Mouse (Mus musculus) lung, postnatal 0 days (tissue): Measurements from ENCODE around the gene Mapk14. TPM values are rescaled to one million over a fixed set of nuclear protein-coding genes. Genes with fewer than 3 reads are reported as not detected.

Experiments used
- ATAC-seq: fragments of 200-750 bp; cut with Nextera tagmentation; 2 replicates; pipeline ENCODE4 v1.8.0; 2017; ENCODE audit warnings: moderate library complexity
- DNase-seq: peaks from one replicate; pipeline ENCODE4 v3.0.0-alpha.2; 2016; ENCODE audit warnings: low spot score
- H3K27ac ChIP-seq: fragments of 300-500 bp; sonication (generic); 2 replicates; pipeline ENCODE4 v1.5.1; 2014; ENCODE audit warnings: antibody characterized with exemption, mild to moderate bottlenecking, low read length, mixed read lengths
- H3K27me3 ChIP-seq: fragments of 300-500 bp; sonication (generic); replicated peaks from 2 replicates; pipeline ENCODE4 v1.6.1; 2014; ENCODE audit warnings: low read length, mixed read lengths; ENCODE audit not compliant: insufficient read depth
- H3K36me3 ChIP-seq: fragments of 300-500 bp; sonication (generic); 2 replicates; pipeline ENCODE4 v1.6.1; 2014; ENCODE audit warnings: low read length, mixed read lengths; ENCODE audit not compliant: insufficient read depth
- H3K4me1 ChIP-seq: fragments of 300-500 bp; sonication (generic); 2 replicates; pipeline ENCODE4 v1.6.1; 2014; ENCODE audit warnings: antibody characterized with exemption, low read depth, low read length, mixed read lengths; ENCODE audit not compliant: insufficient read depth
- H3K4me2 ChIP-seq: fragments of 300-500 bp; sonication (generic); replicated peaks from 2 replicates; pipeline ENCODE4 v1.6.1; 2014; ENCODE audit warnings: low read depth, mild to moderate bottlenecking, low read length, moderate library complexity, mixed read lengths
- H3K4me3 ChIP-seq: fragments of 300-500 bp; sonication (generic); 2 replicates; pipeline ENCODE4 v1.5.1; 2014; ENCODE audit warnings: low read depth, low read length
- H3K9ac ChIP-seq: fragments of 300-500 bp; sonication (generic); replicated peaks from 2 replicates; pipeline ENCODE4 v1.6.1; 2014; ENCODE audit warnings: low read depth, mild to moderate bottlenecking
- H3K9me3 ChIP-seq: fragments of 300-500 bp; sonication (generic); 2 replicates; pipeline ENCODE4 v1.6.1; 2016; ENCODE audit warnings: low read length, mixed read lengths
- CTCF ChIP-seq: IDR thresholded peaks from 2 replicates; pipeline ENCODE4 v1.5.1; 2016; ENCODE audit warnings: antibody characterized with exemption, mild to moderate bottlenecking
- EP300 ChIP-seq: IDR thresholded peaks from 2 replicates; pipeline ENCODE4 v1.6.1; 2016; ENCODE audit warnings: antibody characterized with exemption, mild to moderate bottlenecking, control low read depth
- WGBS: fragments of 180-500 bp; shearing (Covaris S2); extraction: QIAGEN DNeasy Blood & Tissue Kit; methylation state at CpG from one replicate; pipeline ENCODE4 v1.1.7; 2014; 5-methylcytosine and 5-hydroxymethylcytosine counted together
- polyA plus RNA-seq: library from polyadenylated mRNA; unstranded; fragments of >200 nt; fragmentation: Nextera tagmentation; extraction: Ambion mirVana; gene quantifications from 2 replicates; pipeline ENCODE4 v1.2.1, GENCODE M21; 2015

Gene Mapk14
- polyA plus RNA-seq, 1 experiment from 2014 or later, result 34.0 TPM

GRCm38 (mm10) chr17:28797031-28797430, 105.9 kb downstream of the Mapk14 start:
- Histone ChIP-seq H3K4me1 (0 out of 2 replicates have a peak, but pooled peaks cover 9% of the 10 kb centered on the region), H3K36me3 (no peaks in the 10 kb centered on the region), H3K9me3 (no peaks in the 10 kb centered on the region), H3K9ac (no peak overlapping the region), H3K27ac (no peak overlapping the region), H3K4me2 (no peak overlapping the region), H3K27me3 (no peaks in the 10 kb centered on the region), H3K4me3 (no peak overlapping the region)
- TF ChIP-seq EP300 (no peak), CTCF (no peak)
- DNase-seq, result no peak
- WGBS, result 88% methylated on average over 4 of the region's 4 CpGs
- ATAC-seq, result no peak

Other genes starting within 250 kb of the Mapk14 start
- 15.8 and 26.9 TPM in 2 replicates for gene Fkbp5, start 173.8 kb upstream of the Mapk14 start, polyA plus RNA-seq
- not detected in 2 replicates for gene Armc12, start 160.5 kb upstream of the Mapk14 start, polyA plus RNA-seq
- gene Clpsl2, start 141.9 kb upstream of the Mapk14 start, polyA plus RNA-seq, result not detected in 2 replicates
- 0.32 and 0.42 TPM in 2 replicates for gene Clps, start 130.6 kb upstream of the Mapk14 start, polyA plus RNA-seq
- gene Lhfpl5, start 115.7 kb upstream of the Mapk14 start, polyA plus RNA-seq, result 0.07 and 0.25 TPM in 2 replicates
- 37.1 and 41.9 TPM in 2 replicates for gene Srpk1, start 68.6 kb upstream of the Mapk14 start, polyA plus RNA-seq
- gene Slc26a8, start 1.1 kb upstream of the Mapk14 start, polyA plus RNA-seq, result 0.60 and 0.68 TPM in 2 replicates
- 2.0 and 2.4 TPM in 2 replicates for gene AC170998.1, start 34.8 kb downstream of the Mapk14 start, polyA plus RNA-seq
- gene Mapk13, start 78.0 kb downstream of the Mapk14 start, polyA plus RNA-seq, result 46.7 and 46.9 TPM in 2 replicates
- gene Brpf3, start 109.8 kb downstream of the Mapk14 start, polyA plus RNA-seq, result 6.0 and 6.2 TPM in 2 replicates
- gene Pnpla1, start 167.1 kb downstream of the Mapk14 start, polyA plus RNA-seq, result 0.04 TPM in 1 of 2 replicates, not detected in the other
- 0.02 TPM in 1 of 2 replicates, not detected in the other for gene 4930539E08Rik, start 224.0 kb downstream of the Mapk14 start, polyA plus RNA-seq